Mouse (Mus musculus) ES-Bruce4 (cell line): ENCODE data around the gene Npm1.

Source experiments
- CTCF ChIP-seq: IDR thresholded peaks from one replicate; pipeline ENCODE4 v1.8.1; 2011; ENCODE audit warnings: low read depth, low read length
- POLR2A ChIP-seq: IDR thresholded peaks from one replicate; pipeline ENCODE4 v1.8.1; 2011; ENCODE audit warnings: low read length; ENCODE audit not compliant: insufficient read depth

GRCm38 (mm10) chr11:33203383-33204328 lies 40.6 kb upstream of the Npm1 start, which contains the start of gene Tlx3:
- TF ChIP-seq CTCF: no peak
- no peak for TF ChIP-seq POLR2A
